8 mouse cellular contexts compared by ENCODE assay signal in the genomic region with DNA sequence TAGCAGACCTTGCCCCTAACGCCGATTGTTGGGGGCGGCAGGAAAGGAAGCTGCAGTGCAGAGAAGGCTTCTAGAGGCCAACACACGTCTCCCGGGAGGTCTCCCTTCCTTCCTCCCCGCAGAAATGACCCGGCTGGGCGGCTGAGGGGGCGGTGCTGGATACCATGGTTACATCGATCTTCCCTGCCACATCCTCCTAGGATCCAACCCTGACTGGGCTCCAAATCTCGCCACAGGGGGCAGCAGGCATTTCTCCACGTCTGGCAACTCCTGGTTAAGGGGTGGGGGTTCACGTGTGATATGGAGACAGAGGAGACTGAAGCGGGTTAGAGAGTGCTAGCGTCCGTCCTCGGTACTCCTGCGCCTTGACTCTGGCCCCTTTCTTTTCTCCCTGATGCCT. TPM values are rescaled to one million over a fixed set of nuclear protein-coding genes. Genes with fewer than 3 reads are reported as not detected.
A peak's percentile ranks its signal among the peaks of the same experiment; 100 is the strongest.
DNase-seq lines count a peak whose midpoint lies in the region; ATAC-seq and TF ChIP-seq lines count a peak whose summit lies in the region.

No protein-coding gene starts in this region.

- peaks cover 76% of the 10 kb centered on the region for H3K4me1 ChIP-seq in forebrain, embryonic 13.5 days
- H3K4me1 ChIP-seq in hindbrain, embryonic 15.5 days (replicated peaks) = peaks cover 67% of the 10 kb centered on the region

- H3K9ac ChIP-seq in forebrain, embryonic 13.5 days = peak overlapping the region; percentile 48
- peak overlapping the region; percentile 8; the same call in 1 of the 2 replicates for H3K9ac ChIP-seq in hindbrain, embryonic 15.5 days

- DNase-seq in gastrocnemius, adult 2 months = no peak
- DNase-seq in gastrocnemius, adult 18-20 months (ENCODE audit: low spot score) = no peak
- peak; percentile 86 for DNase-seq in ES-CJ7 (ENCODE audit: low read depth, low spot score)
- peak; percentile 63 for DNase-seq in lung, postnatal 10 days
- DNase-seq in urinary bladder, postnatal 14 days (ENCODE audit: low spot score) = no peak
- DNase-seq in gastrocnemius, adult 8-10 months (ENCODE audit: low spot score in 2 of 2) = no peak

- no peak for ATAC-seq in forebrain, embryonic 13.5 days
- ATAC-seq in hindbrain, embryonic 15.5 days (ENCODE audit: low FRiP score, low read depth) = 0 out of 2 replicates have a peak, but pooled peaks have one; percentile 3

- no peak; the same call in 1 of the 2 replicates for TF ChIP-seq CTCF in gastrocnemius, adult 2 months (IDR thresholded peaks at IDR 0.05)

- peaks cover 33% of the 10 kb centered on the region for H3K27me3 ChIP-seq in forebrain, embryonic 13.5 days
- H3K27me3 ChIP-seq in hindbrain, embryonic 15.5 days = 0 out of 2 replicates have a peak, but pooled peaks cover 7% of the 10 kb centered on the region

- no peaks in the 10 kb centered on the region for H3K9me3 ChIP-seq in forebrain, embryonic 13.5 days (replicated peaks)
- no peaks in the 10 kb centered on the region for H3K9me3 ChIP-seq in hindbrain, embryonic 15.5 days

- intact Hi-C loops in gastrocnemius, adult 2 months (cut with DNase I) = loop anchor here (10.0 kb wide), 1 partner anchor 286 kb away; no protein-coding TSS in a partner anchor

- H3K27ac ChIP-seq in gastrocnemius, adult 2 months = no peak overlapping the region
- peak overlapping the region; percentile 51 for H3K27ac ChIP-seq in forebrain, embryonic 13.5 days
- peak overlapping the region; percentile 57 for H3K27ac ChIP-seq in hindbrain, embryonic 15.5 days (replicated peaks)

- peak overlapping the region; percentile 54 for H3K4me3 ChIP-seq in gastrocnemius, adult 2 months
- H3K4me3 ChIP-seq in forebrain, embryonic 13.5 days = peak overlapping the region; percentile 7; the same call in 1 of the 2 replicates
- peak overlapping the region; percentile 15; the same call in 1 of the 2 replicates for H3K4me3 ChIP-seq in hindbrain, embryonic 15.5 days

- H3K36me3 ChIP-seq in forebrain, embryonic 13.5 days (ENCODE audit: poor library complexity, severe bottlenecking) = peaks cover 61% of the 10 kb centered on the region
- no peaks in the 10 kb centered on the region for H3K36me3 ChIP-seq in hindbrain, embryonic 15.5 days

- WGBS in forebrain, embryonic 13.5 days = 4% methylated on average over 18 of the region's 18 CpGs
- WGBS in hindbrain, embryonic 15.5 days = 1% methylated on average over 18 of the region's 18 CpGs

- H3K4me2 ChIP-seq in forebrain, embryonic 13.5 days = peak overlapping the region; percentile 51
- peak overlapping the region; percentile 42 for H3K4me2 ChIP-seq in hindbrain, embryonic 15.5 days

RNA-seq across cellular contexts. Expression of gene 3110082J24Rik, which starts 5.2 kb away (rescaled TPM):
- total RNA-seq in gastrocnemius, adult 2 months (2021) = not detected
- not detected for total RNA-seq in gastrocnemius, adult 18-20 months (2021)
- 6.3 and 9.1 TPM in 2 replicates for polyA plus RNA-seq in forebrain, embryonic 13.5 days (2015; fragmentation: Nextera tagmentation; extraction: Ambion mirVana)
- polyA plus RNA-seq in hindbrain, embryonic 15.5 days (2015; fragmentation: Nextera tagmentation; extraction: Ambion mirVana) = 3.2 and 5.3 TPM in 2 replicates
- not detected for total RNA-seq in gastrocnemius, adult 8-10 months (2022)

RNA-seq across cellular contexts. Expression of gene Garem2, which starts 6.2 kb away (rescaled TPM):
- total RNA-seq in gastrocnemius, adult 2 months (2021) = not detected
- not detected for total RNA-seq in gastrocnemius, adult 18-20 months (2021)
- 14.4 and 14.8 TPM in 2 replicates for polyA plus RNA-seq in forebrain, embryonic 13.5 days (2015; fragmentation: Nextera tagmentation; extraction: Ambion mirVana)
- polyA plus RNA-seq in hindbrain, embryonic 15.5 days (2015; fragmentation: Nextera tagmentation; extraction: Ambion mirVana) = 11.5 and 13.7 TPM in 2 replicates
- total RNA-seq in gastrocnemius, adult 8-10 months (2022) = not detected

RNA-seq across cellular contexts. Expression of gene Tyms, which starts 37.7 kb away (rescaled TPM):
- 1 to 10 TPM; 1.7 to 2.0 TPM for total RNA-seq in gastrocnemius, adult 2 months (2021)
- 1 to 10 TPM in 1 of 2 experiments, under 1 TPM in 1; 0.39 to 2.2 TPM for total RNA-seq in gastrocnemius, adult 18-20 months (2021)
- 213 and 233 TPM in 2 replicates for polyA plus RNA-seq in forebrain, embryonic 13.5 days (2015; fragmentation: Nextera tagmentation; extraction: Ambion mirVana)
- 52.5 and 59.1 TPM in 2 replicates for polyA plus RNA-seq in hindbrain, embryonic 15.5 days (2015; fragmentation: Nextera tagmentation; extraction: Ambion mirVana)
- total RNA-seq in gastrocnemius, adult 8-10 months (2022) = 1 to 10 TPM in 1 of 4 experiments, under 1 TPM in 3; 0.51 to 1.0 (median 0.71) TPM

RNA-seq across cellular contexts. Expression of gene Hadha, which starts 43.8 kb away (rescaled TPM):
- 100 to 1,000 TPM; 261 to 470 TPM for total RNA-seq in gastrocnemius, adult 2 months (2021)
- 100 to 1,000 TPM; 326 to 396 TPM for total RNA-seq in gastrocnemius, adult 18-20 months (2021)
- polyA plus RNA-seq in forebrain, embryonic 13.5 days (2015; fragmentation: Nextera tagmentation; extraction: Ambion mirVana) = 81.1 and 87.6 TPM in 2 replicates
- 68.9 and 75.8 TPM in 2 replicates for polyA plus RNA-seq in hindbrain, embryonic 15.5 days (2015; fragmentation: Nextera tagmentation; extraction: Ambion mirVana)
- 100 to 1,000 TPM; 282 to 349 (median 303) TPM for total RNA-seq in gastrocnemius, adult 8-10 months (2022)

RNA-seq across cellular contexts. Expression of gene Hadhb, which starts 43.9 kb away (rescaled TPM):
- total RNA-seq in gastrocnemius, adult 2 months (2021) = 100 to 1,000 TPM; 340 to 569 TPM
- total RNA-seq in gastrocnemius, adult 18-20 months (2021) = 100 to 1,000 TPM; 403 to 518 TPM
- polyA plus RNA-seq in forebrain, embryonic 13.5 days (2015; fragmentation: Nextera tagmentation; extraction: Ambion mirVana) = 80.2 and 83.9 TPM in 2 replicates
- 56.5 and 63.8 TPM in 2 replicates for polyA plus RNA-seq in hindbrain, embryonic 15.5 days (2015; fragmentation: Nextera tagmentation; extraction: Ambion mirVana)
- 100 to 1,000 TPM; 363 to 499 (median 389) TPM for total RNA-seq in gastrocnemius, adult 8-10 months (2022)

Comparison
In these comparisons a context has a peak if more than half of its experiments do, and no peak if none do; other contexts are left out.
1. DNase-seq: peak in ES-CJ7 (single experiment) and lung, postnatal 10 days (single experiment); none in gastrocnemius, adult 2 months (single experiment), gastrocnemius, adult 18-20 months (single experiment), urinary bladder, postnatal 14 days (single experiment) and gastrocnemius, adult 8-10 months (0 of 2).
2. Peak in every context shown above with its lines, with median percentiles within 50 percentile points of each other: H3K4me3 ChIP-seq.